Mouse (Mus musculus) embryonic fibroblast, embryonic 13.5 days (primary cell): Measurements from ENCODE around the gene 1700020D05Rik.

Experiments
- CTCF ChIP-seq: IDR thresholded peaks from 2 replicates; pipeline ENCODE4 v1.5.1; 2011; ENCODE audit warnings: mild to moderate bottlenecking, control low read depth, low read length, moderate library complexity, borderline replicate concordance; ENCODE audit not compliant: insufficient read depth
- POLR2A ChIP-seq: IDR thresholded peaks from 2 replicates; pipeline ENCODE4 v1.6.1; 2011; ENCODE audit warnings: low read depth, mild to moderate bottlenecking, control low read depth, low read length, moderate library complexity

DNA sequence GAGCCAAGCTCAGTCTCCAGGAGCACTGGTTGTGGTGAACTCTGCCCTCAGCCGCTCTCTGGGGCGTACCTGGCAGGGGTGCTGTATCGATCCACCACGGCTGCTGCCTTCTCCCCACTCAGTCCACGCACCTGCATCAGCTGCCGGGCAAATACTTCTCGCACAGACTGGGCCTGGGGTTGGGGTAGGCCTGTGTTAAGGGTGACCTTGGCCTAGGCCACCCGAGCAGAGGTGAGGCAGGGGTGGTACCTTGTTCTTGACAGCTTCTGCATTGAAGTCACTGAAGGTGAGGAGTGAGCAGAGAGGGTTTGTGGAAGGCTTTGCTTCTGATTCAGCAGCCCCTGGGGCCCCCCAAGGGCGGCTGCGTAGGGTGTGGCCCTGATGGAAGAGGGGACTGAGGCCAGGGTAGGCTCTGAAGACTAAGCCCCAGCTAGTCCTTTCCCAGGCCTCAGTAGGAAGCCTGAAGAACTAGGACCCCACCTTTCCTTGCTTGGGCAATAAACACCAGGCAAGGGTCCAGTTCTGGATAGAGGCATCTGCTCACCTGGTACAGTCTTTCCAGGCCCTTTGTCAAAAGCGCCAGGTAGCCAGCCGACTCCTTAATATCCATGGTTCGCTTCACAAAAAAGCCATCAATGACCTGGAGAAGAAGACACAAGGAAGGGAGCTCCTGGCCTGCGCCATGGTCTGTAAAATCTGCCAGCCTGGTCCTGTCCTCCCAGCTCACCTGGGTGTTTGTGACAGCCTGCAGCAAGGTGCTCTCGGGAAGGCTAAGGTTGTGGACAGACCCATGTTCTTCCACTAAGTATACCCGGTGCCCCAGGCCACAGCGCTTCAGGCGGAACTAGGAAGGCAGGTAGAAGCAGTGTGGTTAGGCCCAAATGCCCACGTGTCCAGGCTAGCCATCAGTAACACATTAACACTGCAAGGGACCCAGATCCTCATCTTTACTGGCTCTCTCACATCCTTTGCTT lies 19.9 kb downstream of the 1700020D05Rik start:
- TF ChIP-seq POLR2A (peak; percentile 33; the same call in 1 of the 2 replicates), CTCF (no peak)
